Mouse (Mus musculus) monocyte, adult 2 months (primary cell): Measurements from ENCODE around the gene Acr.

ENCODE experiments used
- DNase-seq, 2 experiments: peaks; one replicate each; pipeline ENCODE4 v3.0.0; 2022; ENCODE audit warnings: low spot score in 2 of 2, low read depth in 1 of 2

Acr gene

DNA sequence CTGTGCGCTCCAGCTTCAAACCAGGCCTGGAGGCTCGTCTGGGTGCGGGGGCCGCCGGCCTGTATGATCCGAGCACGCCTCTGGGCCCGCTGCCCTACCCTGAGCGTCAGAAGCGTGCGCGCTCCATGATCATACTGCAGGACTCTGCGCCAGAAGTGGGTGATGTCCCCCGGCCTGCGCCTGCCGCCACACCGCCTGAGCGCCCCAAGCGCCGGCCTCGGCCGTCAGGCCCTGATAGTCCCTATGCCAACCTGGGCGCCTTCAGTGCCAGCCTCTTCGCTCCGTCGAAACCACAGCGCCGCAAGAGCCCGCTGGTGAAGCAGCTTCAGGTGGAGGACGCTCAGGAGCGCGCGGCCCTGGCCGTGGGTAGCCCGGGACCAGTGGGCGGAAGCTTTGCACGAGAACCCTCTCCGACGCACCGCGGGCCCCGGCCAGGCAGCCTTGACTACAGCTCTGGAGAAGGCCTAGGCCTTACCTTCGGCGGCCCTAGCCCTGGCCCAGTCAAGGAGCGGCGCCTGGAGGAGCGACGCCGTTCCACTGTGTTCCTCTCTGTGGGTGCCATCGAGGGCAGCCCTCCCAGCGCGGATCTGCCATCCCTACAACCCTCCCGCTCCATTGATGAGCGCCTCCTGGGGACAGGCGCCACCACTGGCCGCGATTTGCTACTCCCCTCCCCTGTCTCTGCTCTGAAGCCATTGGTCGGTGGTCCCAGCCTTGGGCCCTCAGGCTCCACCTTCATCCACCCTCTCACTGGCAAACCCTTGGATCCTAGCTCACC, 20.1 kb upstream of the Acr start:
- DNase-seq: no peak

DNA sequence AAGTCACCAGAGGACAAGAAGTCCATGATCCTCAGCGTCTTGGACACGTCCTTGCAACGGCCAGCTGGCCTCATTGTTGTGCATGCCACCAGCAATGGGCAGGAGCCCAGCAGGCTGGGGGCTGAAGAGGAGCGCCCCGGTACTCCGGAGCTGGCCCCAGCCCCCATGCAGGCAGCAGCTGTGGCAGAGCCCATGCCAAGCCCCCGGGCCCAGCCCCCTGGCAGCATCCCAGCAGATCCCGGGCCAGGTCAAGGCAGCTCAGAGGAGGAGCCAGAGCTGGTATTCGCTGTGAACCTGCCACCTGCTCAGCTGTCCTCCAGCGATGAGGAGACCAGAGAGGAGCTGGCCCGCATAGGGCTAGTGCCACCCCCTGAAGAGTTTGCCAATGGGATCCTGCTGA, 19.3 kb upstream of the Acr start:
- DNase-seq: no peak

DNA sequence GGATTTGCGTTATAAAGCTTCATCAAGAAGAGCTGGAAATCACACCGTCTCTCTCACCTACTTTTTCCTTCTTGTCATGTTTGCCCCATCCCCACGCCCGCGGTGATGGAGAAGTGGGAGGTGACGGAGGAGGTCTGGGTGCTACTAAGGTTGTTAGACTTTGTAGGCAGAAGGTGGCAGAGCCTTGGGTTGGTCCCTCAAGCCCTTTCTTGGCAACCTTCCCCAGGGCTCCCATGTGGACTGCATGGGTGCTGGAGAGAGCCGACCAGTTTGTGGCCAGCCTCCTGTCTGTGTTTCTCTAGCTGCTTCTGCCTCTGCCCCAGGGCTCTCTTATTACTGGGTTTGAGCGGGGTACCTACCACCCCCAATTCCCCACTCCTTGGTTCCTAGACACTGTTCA, 17.6 kb upstream of the Acr start:
- no peak for DNase-seq

DNA sequence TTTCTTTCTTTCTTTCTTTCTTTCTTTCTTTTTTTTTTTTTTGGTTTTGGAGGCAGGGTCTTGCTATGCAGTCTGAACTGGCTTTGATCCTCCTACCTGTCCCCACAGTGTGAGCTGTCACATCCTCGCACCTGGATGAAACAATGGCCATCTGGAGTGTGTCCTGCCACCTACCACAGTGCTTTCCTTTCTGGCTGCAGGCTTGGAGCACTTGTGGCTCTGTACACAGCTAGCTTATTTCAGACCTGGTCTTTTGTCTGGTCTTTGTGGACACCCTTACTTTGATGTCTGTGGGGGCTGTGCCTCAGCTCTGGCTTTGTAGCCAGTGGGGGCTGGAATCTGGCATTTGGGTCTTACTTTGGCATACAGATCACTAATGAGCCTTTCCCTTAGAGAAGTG, 16.4 kb upstream of the Acr start:
- no peak for DNase-seq

DNA sequence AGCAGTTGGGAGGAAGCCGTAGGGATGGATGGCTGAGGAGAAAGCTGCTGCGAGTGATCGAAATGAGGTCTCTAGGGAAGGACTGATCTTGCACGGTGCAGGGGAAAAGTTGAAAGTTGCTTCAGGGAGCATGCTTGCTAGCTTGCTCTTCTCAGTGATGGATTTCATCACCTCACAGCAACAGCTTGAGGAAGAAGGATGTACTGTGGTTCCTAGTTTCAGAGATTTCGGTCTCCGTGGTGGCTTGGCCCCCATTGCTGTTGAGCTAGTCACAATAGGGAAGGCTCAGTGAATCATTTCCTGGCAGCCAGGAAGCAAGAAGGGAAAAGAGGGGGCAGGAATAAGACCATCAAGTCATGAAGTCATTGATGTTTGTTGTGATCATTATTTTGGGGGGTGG, 12.5 kb upstream of the Acr start:
- DNase-seq: no peak

DNA sequence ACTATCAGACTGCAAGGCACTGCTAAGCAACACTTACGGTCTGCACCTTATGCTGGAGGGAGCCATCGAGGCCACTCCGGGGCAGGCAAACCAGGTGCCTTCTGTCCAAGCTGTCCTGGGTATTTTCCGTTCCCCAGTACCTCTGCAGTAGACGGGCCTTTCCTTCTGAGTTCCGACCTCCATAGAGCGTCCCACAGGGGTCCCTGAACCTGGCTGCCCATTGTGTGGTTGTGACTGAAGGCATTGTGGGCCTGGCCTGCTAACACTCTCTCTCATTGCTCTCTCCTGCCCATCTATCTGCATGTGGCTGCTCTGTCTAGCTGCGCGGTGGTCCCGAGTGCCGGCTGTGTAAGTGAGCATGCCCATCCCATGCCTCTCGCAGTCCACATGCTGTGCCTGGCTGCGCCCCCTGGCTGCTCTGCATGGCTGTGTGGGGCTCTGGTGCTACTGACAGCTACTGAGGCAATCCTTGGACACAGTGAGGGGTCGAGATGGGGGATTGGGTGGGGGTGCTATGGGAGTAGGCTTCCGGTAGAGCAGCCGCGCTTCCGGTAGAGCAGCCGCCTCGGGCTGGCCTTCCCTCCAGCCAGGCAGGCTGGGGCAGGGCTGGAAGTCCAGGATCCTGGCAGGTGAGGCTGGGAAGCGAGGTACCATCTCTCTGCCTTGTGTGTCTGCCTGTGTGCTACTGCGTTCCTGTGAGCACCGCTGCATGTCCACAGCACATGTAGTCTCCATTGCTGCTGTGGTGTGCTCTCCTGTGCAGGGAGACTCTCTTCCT, 11.5 kb upstream of the Acr start:
- DNase-seq: no peak

DNA sequence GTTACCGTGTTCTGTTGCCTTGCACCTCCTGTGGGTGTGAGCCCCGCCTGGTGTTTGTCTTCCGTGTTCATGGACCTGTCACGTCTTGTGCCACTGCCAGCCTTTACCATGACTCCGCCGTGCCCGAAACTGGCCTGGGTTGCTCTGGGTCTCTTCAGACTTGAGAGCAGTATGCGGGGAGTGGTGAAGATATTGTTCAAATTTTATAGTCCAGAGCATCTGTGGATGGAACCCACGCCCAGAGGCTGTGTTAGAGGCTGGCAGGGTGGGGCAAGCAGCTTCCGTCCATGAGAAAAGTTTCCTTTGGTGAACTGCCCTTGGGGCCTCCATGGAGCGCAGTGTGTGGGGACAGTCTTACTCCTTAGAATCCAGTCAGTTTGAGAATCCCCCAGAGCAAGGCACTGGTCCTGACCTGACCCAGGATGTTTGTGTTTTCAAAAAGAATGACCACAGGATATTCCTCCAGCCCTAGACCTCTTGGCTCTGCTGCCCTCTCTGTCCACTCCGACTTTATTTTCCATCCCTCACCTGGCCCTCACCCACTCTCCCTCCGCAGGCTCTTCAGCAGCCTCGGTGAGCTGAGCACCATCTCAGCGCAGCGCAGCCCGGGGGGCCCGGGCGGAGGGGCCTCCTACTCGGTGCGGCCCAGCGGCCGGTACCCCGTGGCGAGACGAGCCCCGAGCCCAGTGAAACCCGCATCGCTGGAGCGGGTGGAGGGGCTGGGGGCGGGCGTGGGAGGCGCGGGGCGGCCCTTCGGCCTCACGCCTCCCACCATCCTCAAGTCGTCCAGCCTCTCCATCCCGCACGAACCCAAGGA, 10.7 kb upstream of the Acr start:
- DNase-seq: no peak

DNA sequence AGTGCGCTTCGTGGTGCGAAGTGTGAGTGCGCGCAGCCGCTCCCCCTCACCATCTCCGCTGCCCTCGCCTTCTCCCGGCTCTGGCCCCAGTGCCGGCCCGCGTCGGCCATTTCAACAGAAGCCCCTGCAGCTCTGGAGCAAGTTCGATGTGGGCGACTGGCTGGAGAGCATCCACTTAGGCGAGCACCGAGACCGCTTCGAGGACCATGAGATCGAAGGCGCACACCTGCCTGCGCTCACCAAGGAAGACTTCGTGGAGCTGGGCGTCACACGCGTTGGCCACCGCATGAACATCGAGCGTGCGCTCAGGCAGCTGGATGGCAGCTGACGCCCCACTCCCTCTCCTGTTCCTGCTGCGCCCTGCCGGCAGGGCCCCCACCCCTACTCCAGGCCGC, 10.1 kb upstream of the Acr start:
- no peak for DNase-seq

DNA sequence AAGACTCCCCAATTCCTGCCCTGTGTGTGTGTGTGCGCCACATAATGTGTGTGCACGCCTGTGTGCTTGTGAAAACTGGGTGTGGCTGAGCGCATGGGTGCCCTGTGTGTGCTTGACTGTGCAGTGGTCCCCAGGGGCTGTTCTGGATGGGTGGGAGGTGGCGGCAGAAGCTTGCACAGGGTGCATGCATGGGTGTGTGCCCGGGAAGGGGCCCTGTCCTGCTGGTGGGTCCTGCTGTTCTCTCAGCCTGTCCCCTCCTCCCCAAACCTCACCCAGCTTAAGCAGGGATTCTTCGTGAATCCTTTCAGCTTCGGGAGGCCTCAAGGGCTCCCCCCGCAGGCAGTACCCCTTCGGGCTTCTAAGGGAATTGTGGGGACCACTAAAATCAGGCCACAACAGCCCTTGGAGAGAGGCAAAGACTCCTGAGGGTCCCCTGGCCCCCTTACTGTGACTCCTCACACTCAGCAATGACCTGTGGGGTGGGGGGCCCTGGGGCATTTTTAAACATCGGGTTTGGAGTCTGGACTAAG, 8.9 kb upstream of the Acr start:
- no peak for DNase-seq

DNA sequence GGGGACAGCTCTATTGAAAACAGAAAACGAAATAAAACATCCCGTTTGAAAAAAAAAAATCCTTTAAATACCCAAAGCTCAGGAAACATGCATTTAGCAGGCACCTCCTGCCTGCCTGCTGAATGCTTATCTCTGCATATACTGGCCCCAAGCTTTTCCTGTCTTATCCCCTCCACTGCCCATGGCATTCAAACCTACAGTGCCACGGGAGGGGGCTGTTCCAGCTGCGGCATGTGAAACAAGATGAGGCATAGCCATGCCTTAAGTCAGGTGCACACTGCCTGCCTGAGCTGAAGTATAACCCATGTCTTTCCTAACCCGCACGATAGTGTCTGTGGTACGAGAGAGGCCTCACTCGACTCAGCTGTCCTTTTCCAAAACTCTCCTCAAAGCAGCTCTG, 4.0 kb downstream of the Acr start:
- DNase-seq: no peak

DNA sequence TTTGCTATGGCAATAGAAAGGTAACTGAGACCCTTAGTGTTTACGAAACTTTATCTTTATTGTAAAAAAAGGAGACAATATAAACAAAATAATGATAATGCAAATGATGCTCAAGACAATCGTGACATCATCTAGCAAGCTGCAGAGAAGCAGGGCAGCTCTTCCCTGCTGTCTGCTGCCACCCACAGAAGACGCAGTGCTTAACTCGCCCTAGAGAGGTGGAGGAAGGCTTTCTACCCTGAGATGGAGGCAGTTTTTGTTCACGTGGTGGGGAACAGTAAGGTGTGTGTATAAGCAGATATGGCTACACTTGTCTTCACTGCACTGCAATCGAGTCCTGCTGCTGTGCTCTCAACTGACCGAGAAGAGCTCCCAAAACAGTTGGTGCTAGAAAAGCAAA, 14.4 kb downstream of the Acr start:
- no peak for DNase-seq

DNA sequence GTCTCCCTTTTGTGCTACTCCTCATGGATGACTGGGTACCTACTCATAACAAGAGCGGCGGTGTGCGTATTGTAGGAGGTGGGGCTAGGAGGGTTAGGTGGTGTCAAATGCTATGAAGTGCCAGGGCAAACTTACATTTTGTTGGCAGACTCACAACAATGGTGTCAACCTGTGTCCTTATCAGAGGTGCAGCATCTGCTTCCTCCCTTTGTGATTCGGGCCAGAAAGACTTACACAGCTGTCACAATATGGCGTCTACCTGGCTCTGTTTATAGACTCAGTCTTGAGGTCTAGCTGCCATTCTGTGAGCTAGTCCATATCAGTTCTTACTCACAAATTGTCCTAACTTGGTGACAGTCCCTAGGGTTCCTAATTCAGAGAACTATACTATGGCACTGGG, 17.0 kb downstream of the Acr start:
- DNase-seq: no peak

DNA sequence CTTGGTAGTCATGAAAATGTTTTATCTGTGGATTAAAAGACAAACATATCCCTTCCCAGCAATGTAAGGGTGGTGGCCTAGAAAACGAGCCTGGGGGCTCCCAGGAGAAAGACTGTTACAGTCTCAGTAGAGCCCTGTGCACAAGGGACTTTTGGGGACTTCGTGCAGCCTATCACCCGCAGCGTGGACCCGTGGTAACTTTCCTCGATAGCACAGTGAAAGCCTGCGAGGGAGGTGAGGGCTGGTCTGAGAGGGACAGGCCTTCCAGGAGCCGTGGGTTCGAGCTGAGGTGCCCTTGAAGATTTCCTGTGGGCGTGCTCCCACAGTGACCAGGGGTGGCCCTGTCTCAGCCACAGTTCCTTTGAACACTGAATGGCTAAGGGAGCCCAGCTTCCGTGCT, 17.5 kb downstream of the Acr start:
- no peak for DNase-seq

DNA sequence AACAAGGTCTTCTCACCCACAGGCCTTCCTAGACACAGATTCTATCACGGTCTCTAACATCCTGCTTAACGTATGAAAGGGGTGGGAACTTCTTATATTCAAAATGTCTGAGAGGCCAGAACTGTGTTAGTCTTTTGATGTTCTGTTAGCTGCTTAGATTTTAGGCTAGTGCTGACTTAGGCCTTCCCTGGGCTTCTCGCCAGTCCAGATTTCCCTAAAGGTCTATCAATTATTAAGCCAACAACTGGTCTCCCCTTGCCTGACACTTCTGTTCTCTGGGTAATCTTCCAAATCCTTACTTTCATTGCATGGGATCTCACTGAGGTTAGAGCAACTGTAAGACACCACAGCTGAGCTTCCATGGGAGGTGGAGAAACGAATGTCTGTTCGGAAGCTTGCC, 21.0 kb downstream of the Acr start:
- no peak for DNase-seq

DNA sequence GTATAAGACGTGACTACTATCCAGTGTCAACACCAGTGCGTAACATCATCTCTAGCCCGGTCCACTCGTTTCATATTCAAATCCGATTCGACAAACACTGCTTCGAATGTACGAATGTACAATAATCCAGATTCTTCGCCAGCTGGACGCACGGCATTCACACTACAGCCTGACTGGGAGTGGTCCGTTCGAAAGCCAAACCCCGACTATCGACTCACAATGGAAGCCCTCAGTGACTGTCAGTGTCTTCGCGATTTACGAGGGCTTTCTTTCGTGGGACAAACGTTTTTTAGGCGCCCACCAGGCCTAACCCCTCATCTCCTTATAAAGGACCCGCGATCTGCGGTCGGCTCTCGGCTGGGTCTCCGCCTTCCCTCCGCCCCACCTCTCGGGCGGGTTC, 23.2 kb downstream of the Acr start:
- DNase-seq: no peak

DNA sequence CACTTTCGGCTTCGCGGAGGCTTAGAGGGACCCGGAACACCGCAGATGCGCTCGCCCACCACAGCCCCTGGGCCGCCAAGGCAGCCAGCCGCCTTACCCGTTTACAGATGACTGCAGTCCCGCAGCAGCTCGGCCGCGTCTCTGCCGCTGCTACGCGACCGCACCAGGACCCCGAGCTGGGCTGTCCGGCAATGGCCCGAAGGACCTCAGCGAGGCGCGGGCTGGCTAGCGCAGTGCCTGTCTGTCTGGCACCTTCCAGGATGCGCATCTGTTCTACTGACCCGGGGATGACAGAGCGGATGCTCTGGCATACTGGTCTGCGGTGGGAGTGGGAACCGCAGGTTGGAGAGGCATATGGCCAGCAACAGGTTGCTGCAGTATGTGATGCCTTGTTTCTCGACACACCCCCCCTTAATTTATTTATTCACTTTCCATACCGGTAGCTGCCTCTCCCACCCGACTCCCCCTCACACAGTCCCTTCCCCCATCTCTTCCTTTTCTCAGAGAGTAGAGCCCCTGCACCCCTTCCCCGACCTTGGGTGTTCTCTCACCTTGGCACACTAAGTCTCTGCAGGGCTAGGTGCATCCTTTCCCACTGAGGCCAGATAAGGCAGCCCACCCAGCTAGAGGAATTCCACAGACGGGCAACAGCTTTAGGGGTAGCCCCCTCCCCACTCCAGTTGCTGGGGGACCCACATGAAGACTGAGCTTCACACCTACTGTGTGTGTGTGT, 23.8 kb downstream of the Acr start, which contains the start of gene Rabl2:
Gene Rabl2, minus strand, starts transcription at position 201 of the 733 bp plus-strand sequence.
- DNase-seq: peak; percentile 43 to 67

DNA sequence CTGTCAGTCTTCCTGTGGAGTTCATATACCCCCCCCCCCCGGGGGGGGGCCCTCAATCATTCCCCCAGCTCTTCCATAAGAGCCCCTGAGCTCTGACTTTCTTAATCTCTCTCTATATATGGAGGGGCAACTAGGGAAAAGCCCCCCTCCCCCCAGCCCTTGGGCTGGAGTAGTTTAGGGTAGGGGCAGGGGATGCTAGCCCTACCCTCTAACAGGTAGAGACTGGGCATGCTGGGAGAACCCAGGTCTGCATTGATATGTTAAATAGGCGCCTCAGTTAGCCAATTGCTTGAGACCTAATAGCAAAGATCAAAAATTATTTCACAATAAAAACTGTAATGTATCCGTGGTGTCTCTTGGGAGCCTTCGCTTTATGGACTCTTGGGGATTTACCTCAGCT, 24.4 kb downstream of the Acr start:
- no peak for DNase-seq

DNA sequence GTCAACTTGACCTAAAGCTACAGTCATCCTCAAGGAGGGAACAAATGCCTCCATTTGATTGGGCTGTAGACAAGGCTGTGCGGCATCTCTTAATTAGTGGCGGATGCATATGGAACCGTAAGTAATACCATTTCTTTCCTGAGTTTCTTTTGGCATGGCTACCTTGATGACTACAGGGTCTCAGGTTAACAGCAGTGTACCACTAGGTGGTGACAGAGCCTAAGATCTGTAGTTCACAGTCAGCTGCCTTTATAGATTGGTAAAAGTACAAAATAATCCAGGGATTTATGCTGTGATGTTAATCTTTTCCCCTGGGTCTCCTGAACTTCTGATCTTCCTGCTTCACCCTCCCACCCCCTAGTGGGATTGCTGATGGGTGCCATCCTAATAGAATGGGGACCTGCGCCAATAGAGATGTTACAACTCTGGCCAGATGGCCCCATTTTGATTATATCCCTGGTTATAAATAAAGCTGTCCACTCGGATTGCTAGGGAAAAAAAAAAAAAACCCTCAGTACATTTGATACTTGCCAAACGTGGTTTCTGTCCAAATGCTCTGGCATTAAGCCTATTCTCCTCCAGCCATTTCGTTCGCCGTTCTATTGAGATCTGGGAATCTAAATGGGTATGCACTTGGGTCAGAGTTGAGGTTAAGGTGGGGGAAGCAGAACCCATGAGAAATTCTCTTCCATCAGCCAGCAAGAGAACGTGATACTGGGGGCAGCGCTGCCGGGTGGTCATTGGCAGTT, 37.9 kb downstream of the Acr start:
- no peak for DNase-seq

DNA sequence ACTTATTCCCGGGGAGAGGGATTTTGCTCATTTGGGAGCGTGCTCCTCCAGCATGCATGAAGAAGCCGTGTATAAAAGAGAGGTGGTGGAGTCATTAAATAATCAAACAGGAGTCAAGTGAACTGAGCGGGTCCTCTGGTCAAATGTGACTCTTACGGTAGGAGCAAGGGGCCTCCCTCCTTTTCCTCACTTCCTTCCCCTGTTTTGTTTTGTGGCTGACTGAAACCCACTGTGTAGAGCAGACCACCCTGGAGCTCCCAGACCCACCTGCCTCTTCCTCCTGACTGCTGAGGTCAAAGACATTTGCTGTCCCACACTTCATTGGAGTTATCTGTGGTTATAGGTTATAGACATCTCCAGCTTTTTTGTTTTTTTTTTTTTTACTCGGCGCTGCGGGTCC, 39.4 kb downstream of the Acr start:
- no peak for DNase-seq

DNA sequence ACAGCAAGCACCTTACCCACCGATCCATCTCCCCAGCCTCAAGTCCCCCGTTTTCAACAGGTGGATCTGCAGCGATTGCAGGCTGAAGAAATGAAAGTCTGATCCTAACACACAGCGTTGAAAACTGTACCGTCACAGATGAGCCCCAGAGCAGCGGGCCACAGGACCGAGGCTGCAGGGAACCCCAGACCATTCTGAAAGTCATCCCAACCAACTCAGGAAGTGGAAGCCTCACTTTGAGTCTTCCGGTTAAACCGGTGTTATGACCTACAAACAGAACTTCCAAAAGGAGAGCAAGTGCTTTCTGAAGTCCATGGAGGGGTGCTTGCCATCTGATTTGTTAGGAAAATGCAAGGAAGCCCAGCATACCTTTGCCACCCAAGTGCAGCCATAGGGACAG, 39.8 kb downstream of the Acr start:
- DNase-seq: no peak
